Comparison of ENCODE assay signal across 8 mouse cellular contexts in genomic region chr2:69856392-69856791, GRCm38 (mm10). TPM values are rescaled to one million over a fixed set of nuclear protein-coding genes. Genes with fewer than 3 reads are reported as not detected.
DNase-seq lines count a peak whose midpoint lies in the region.

No protein-coding gene starts in this region.

- DNase-seq in embryo, embryonic 11 days = peak; percentile 5
- no peak for DNase-seq in embryo, embryonic 10.5 days (ENCODE audit: low spot score)
- peak; percentile 20 for DNase-seq in urinary bladder, postnatal 25 days (ENCODE audit: low spot score)
- DNase-seq in urinary bladder, postnatal 10 days (ENCODE audit: low spot score) = no peak
- DNase-seq in lung, postnatal 4 days = peak; percentile 49 to 51
- no peak for DNase-seq in adrenal gland, postnatal 14 days
- no peak for DNase-seq in right cerebral cortex, postnatal 10 days (ENCODE audit: low spot score in 2 of 2)
- no peak for DNase-seq in layer of hippocampus, adult 8-10 months (ENCODE audit: low spot score in 2 of 2)

RNA-seq across cellular contexts. Expression of gene Ssb, which starts 5.0 kb away (rescaled TPM):
- 185 TPM in 2 replicates for total RNA-seq in adrenal gland, postnatal 14 days (2021)
- total RNA-seq in layer of hippocampus, adult 8-10 months (2022) = 100 to 1,000 TPM; 107 to 135 (median 129) TPM

RNA-seq across cellular contexts. Expression of gene Mettl5, which starts 29.0 kb away (rescaled TPM):
- total RNA-seq in adrenal gland, postnatal 14 days (2021) = 22.3 and 26.6 TPM in 2 replicates
- total RNA-seq in layer of hippocampus, adult 8-10 months (2022) = 10 to 100 TPM; 12.9 to 17.8 (median 15.4) TPM

RNA-seq across cellular contexts. Expression of gene Klhl23, which starts 34.6 kb away (rescaled TPM):
- total RNA-seq in adrenal gland, postnatal 14 days (2021) = 10.6 and 11.0 TPM in 2 replicates
- 10 to 100 TPM; 32.7 to 45.3 (median 36.6) TPM for total RNA-seq in layer of hippocampus, adult 8-10 months (2022)

RNA-seq across cellular contexts. Expression of gene Ubr3, which starts 40.7 kb away (rescaled TPM):
- total RNA-seq in adrenal gland, postnatal 14 days (2021) = 67.5 and 74.4 TPM in 2 replicates
- total RNA-seq in layer of hippocampus, adult 8-10 months (2022) = 100 to 1,000 TPM; 108 to 133 (median 128) TPM

Comparison
In these comparisons a context has a peak if more than half of its experiments do, and no peak if none do; other contexts are left out.
1. DNase-seq: peak in embryo, embryonic 11 days (single experiment), urinary bladder, postnatal 25 days (single experiment) and lung, postnatal 4 days (2 of 2); none in embryo, embryonic 10.5 days (single experiment), urinary bladder, postnatal 10 days (single experiment), adrenal gland, postnatal 14 days (single experiment), right cerebral cortex, postnatal 10 days (0 of 2) and layer of hippocampus, adult 8-10 months (0 of 2).